Mouse (Mus musculus): Measurements from ENCODE around the gene 1110065P20Rik. TPM values are rescaled to one million over a fixed set of nuclear protein-coding genes. Genes with fewer than 3 reads are reported as not detected.

The 1110065P20Rik gene
- total RNA-seq (2014; fragmentation: Nextera tagmentation) (8.4 and 13.8 TPM in 2 replicates), total RNA-seq (2017) (12.7 and 18.4 TPM in 2 replicates), polyA plus RNA-seq (2012) (25.6 and 32.1 TPM in 2 replicates)

GRCm38 (mm10) chr4:124850933-124851658, at the start of gene 1110065P20Rik:
1110065P20Rik (minus strand) TSS chr4:124851196.
- ATAC-seq (ENCODE audit: extremely low read depth, insufficient number of reproducible peaks, low FRiP score, poor library complexity, severe bottlenecking) = peak; percentile 55
- H3K36me3 ChIP-seq (replicated peaks) = peaks cover 76% of the 10 kb centered on the region
- DNase-seq (ENCODE audit: low spot score) = peak; percentile 89

GRCm38 (mm10) chr4:124899906-124900305, 48.9 kb upstream of the 1110065P20Rik start:
- Histone ChIP-seq H3K4me1 (ENCODE audit: insufficient read depth, low read depth, low read length) (peaks cover 3% of the 10 kb centered on the region), H3K4me3 (ENCODE audit: low read depth, low read length) (no peak overlapping the region), H3K27me3 (ENCODE audit: insufficient read depth, low read length) (peaks cover 25% of the 10 kb centered on the region), H3K36me3 (replicated peaks) (no peaks in the 10 kb centered on the region), H3K9me3 (replicated peaks) (no peaks in the 10 kb centered on the region)
- DNase-seq (ENCODE audit: low spot score) = no peak
- TF ChIP-seq CTCF (IDR thresholded peaks at IDR 0.05; ENCODE audit: low read depth, low read length) (no peak), TAL1 (conservative IDR thresholded peaks at IDR 0.05; ENCODE audit: low read depth, low read length) (no peak), GATA2 (IDR thresholded peaks at IDR 0.05; ENCODE audit: borderline replicate concordance, low read depth, low read length) (no peak), POLR2AphosphoS5 (IDR thresholded peaks at IDR 0.05; ENCODE audit: insufficient replicate concordance, low read depth, low read length) (no peak), GATA1 (IDR thresholded peaks at IDR 0.05; ENCODE audit: borderline replicate concordance, low read length) (no peak)
- no peak for ATAC-seq (ENCODE audit: extremely low read depth, insufficient number of reproducible peaks, low FRiP score, poor library complexity, severe bottlenecking)

More at GRCm38 (mm10) chr4:124850933-124851658, at the start of gene 1110065P20Rik:
- H3K4me3 ChIP-seq (ENCODE audit: low read depth, low read length) = peak within 1 kb of the TSS; percentile 97
- H3K9me3 ChIP-seq (replicated peaks) = no peaks in the 10 kb centered on the region
- no peak for TF ChIP-seq POLR2AphosphoS5 (IDR thresholded peaks at IDR 0.05; ENCODE audit: insufficient replicate concordance, low read depth, low read length)
- H3K4me1 ChIP-seq (ENCODE audit: insufficient read depth, low read depth, low read length) = peaks cover 47% of the 10 kb centered on the region
- no peaks in the 10 kb centered on the region for H3K27me3 ChIP-seq (ENCODE audit: insufficient read depth, low read length)

- TF ChIP-seq TAL1 (conservative IDR thresholded peaks at IDR 0.05; ENCODE audit: low read depth, low read length) (no peak), POLR2AphosphoS5 (IDR thresholded peaks at IDR 0.05; ENCODE audit: insufficient replicate concordance, low read depth, low read length) (no peak), GATA1 (IDR thresholded peaks at IDR 0.05; ENCODE audit: borderline replicate concordance, low read length) (no peak), CTCF (IDR thresholded peaks at IDR 0.05; ENCODE audit: low read depth, low read length) (no peak), GATA2 (IDR thresholded peaks at IDR 0.05; ENCODE audit: borderline replicate concordance, low read depth, low read length) (no peak)
- H3K4me3 ChIP-seq (ENCODE audit: low read depth, low read length) = no peak overlapping the region
- ATAC-seq (ENCODE audit: extremely low read depth, insufficient number of reproducible peaks, low FRiP score, poor library complexity, severe bottlenecking) (no peak), DNase-seq (ENCODE audit: low spot score) (no peak)
- H3K4me1 ChIP-seq (ENCODE audit: insufficient read depth, low read depth, low read length) = peaks cover 3% of the 10 kb centered on the region
- H3K27me3 ChIP-seq (ENCODE audit: insufficient read depth, low read length) = peaks cover 20% of the 10 kb centered on the region
- H3K9me3 ChIP-seq (replicated peaks) = no peaks in the 10 kb centered on the region
- H3K36me3 ChIP-seq (replicated peaks) = no peaks in the 10 kb centered on the region
These were observed 47.4 kb upstream of the 1110065P20Rik start for GRCm38 (mm10) chr4:124898428-124898827.

- peaks cover 18% of the 10 kb centered on the region for H3K27me3 ChIP-seq (ENCODE audit: insufficient read depth, low read length)
- H3K4me3 ChIP-seq (ENCODE audit: low read depth, low read length) = no peak overlapping the region
- H3K4me1 ChIP-seq (ENCODE audit: insufficient read depth, low read depth, low read length) = peaks cover 2% of the 10 kb centered on the region
- DNase-seq (ENCODE audit: low spot score) (no peak), ATAC-seq (ENCODE audit: extremely low read depth, insufficient number of reproducible peaks, low FRiP score, poor library complexity, severe bottlenecking) (no peak)
- no peaks in the 10 kb centered on the region for H3K9me3 ChIP-seq (replicated peaks)
- no peaks in the 10 kb centered on the region for H3K36me3 ChIP-seq (replicated peaks)
- TF ChIP-seq GATA2 (IDR thresholded peaks at IDR 0.05; ENCODE audit: borderline replicate concordance, low read depth, low read length) = no peak
- no peak for TF ChIP-seq GATA1 (IDR thresholded peaks at IDR 0.05; ENCODE audit: borderline replicate concordance, low read length)
- no peak for TF ChIP-seq CTCF (IDR thresholded peaks at IDR 0.05; ENCODE audit: low read depth, low read length)
- TF ChIP-seq TAL1 (conservative IDR thresholded peaks at IDR 0.05; ENCODE audit: low read depth, low read length) = no peak
- no peak for TF ChIP-seq POLR2AphosphoS5 (IDR thresholded peaks at IDR 0.05; ENCODE audit: insufficient replicate concordance, low read depth, low read length)
These were observed 43.8 kb upstream of the 1110065P20Rik start for GRCm38 (mm10) chr4:124894508-124895428.

GRCm38 (mm10) chr4:124893769-124894168, 42.8 kb upstream of the 1110065P20Rik start:
- Histone ChIP-seq H3K9me3 (replicated peaks) (no peaks in the 10 kb centered on the region), H3K27me3 (ENCODE audit: insufficient read depth, low read length) (peaks cover 15% of the 10 kb centered on the region), H3K36me3 (replicated peaks) (no peaks in the 10 kb centered on the region), H3K4me1 (ENCODE audit: insufficient read depth, low read depth, low read length) (no peaks in the 10 kb centered on the region), H3K4me3 (ENCODE audit: low read depth, low read length) (no peak overlapping the region)
- DNase-seq (ENCODE audit: low spot score) = no peak
- no peak for ATAC-seq (ENCODE audit: extremely low read depth, insufficient number of reproducible peaks, low FRiP score, poor library complexity, severe bottlenecking)
- no peak for TF ChIP-seq POLR2AphosphoS5 (IDR thresholded peaks at IDR 0.05; ENCODE audit: insufficient replicate concordance, low read depth, low read length)
- no peak for TF ChIP-seq GATA2 (IDR thresholded peaks at IDR 0.05; ENCODE audit: borderline replicate concordance, low read depth, low read length)
- no peak for TF ChIP-seq TAL1 (conservative IDR thresholded peaks at IDR 0.05; ENCODE audit: low read depth, low read length)
- TF ChIP-seq CTCF (IDR thresholded peaks at IDR 0.05; ENCODE audit: low read depth, low read length) = no peak
- no peak for TF ChIP-seq GATA1 (IDR thresholded peaks at IDR 0.05; ENCODE audit: borderline replicate concordance, low read length)

- Histone ChIP-seq H3K4me3 (ENCODE audit: low read depth, low read length) (no peak overlapping the region), H3K36me3 (replicated peaks) (no peaks in the 10 kb centered on the region), H3K4me1 (ENCODE audit: insufficient read depth, low read depth, low read length) (no peaks in the 10 kb centered on the region), H3K9me3 (replicated peaks) (no peaks in the 10 kb centered on the region), H3K27me3 (ENCODE audit: insufficient read depth, low read length) (peaks cover 14% of the 10 kb centered on the region)
- DNase-seq (ENCODE audit: low spot score) = no peak
- TF ChIP-seq GATA1 (IDR thresholded peaks at IDR 0.05; ENCODE audit: borderline replicate concordance, low read length) (no peak), GATA2 (IDR thresholded peaks at IDR 0.05; ENCODE audit: borderline replicate concordance, low read depth, low read length) (no peak), TAL1 (conservative IDR thresholded peaks at IDR 0.05; ENCODE audit: low read depth, low read length) (no peak), CTCF (IDR thresholded peaks at IDR 0.05; ENCODE audit: low read depth, low read length) (no peak), POLR2AphosphoS5 (IDR thresholded peaks at IDR 0.05; ENCODE audit: insufficient replicate concordance, low read depth, low read length) (no peak)
- ATAC-seq (ENCODE audit: extremely low read depth, insufficient number of reproducible peaks, low FRiP score, poor library complexity, severe bottlenecking) = no peak
These were observed 39.8 kb upstream of the 1110065P20Rik start for GRCm38 (mm10) chr4:124890831-124891230.

All from G1E (cell line).